In genomic region chr3:21769920-21770547, GRCm38 (mm10) we compare ENCODE assay signal across 12 mouse cellular contexts.
A peak's percentile ranks its signal among the peaks of the same experiment; 100 is the strongest.
DNase-seq lines count a peak whose midpoint lies in the region; ATAC-seq lines count a peak whose summit lies in the region.
"Had no signal": no experiment of that assay in that cellular context is flagged by ENCODE, and none has a peak within 500 bp of the region (broad histone marks: within the 10 kb centered on the region; RNA-seq: fewer than 3 reads in every experiment).

No protein-coding gene starts in this region.

- peak overlapping the region; percentile 19; the same call in 1 of the 2 replicates for H3K4me2 ChIP-seq in heart, embryonic 12.5 days
- H3K4me2 ChIP-seq: lung, embryonic 15.5 days had no signal

- no peak overlapping the region for H3K27ac ChIP-seq in heart, embryonic 12.5 days (ENCODE audit: poor library complexity, severe bottlenecking)
- H3K27ac ChIP-seq: left cerebral cortex, adult 2 months; lung, embryonic 15.5 days had no signal

- no peak overlapping the region for H3K9ac ChIP-seq in heart, embryonic 12.5 days
- H3K9ac ChIP-seq: lung, embryonic 15.5 days had no signal

- H3K4me1 ChIP-seq in heart, embryonic 12.5 days (replicated peaks), result peaks cover 8% of the 10 kb centered on the region

- no peaks in the 10 kb centered on the region for H3K9me3 ChIP-seq in heart, embryonic 12.5 days (replicated peaks)
- H3K9me3 ChIP-seq: lung, embryonic 15.5 days had no signal

- 25% methylated on average over 9 of the region's 9 CpGs for WGBS in heart, embryonic 12.5 days

- H3K36me3 ChIP-seq in heart, embryonic 12.5 days, result no peaks in the 10 kb centered on the region
- H3K36me3 ChIP-seq: lung, embryonic 15.5 days had no signal

- H3K27me3 ChIP-seq in heart, embryonic 12.5 days (replicated peaks), result no peaks in the 10 kb centered on the region
- H3K27me3 ChIP-seq: lung, embryonic 15.5 days had no signal

- peak; percentile 31 for DNase-seq in adrenal gland, postnatal 10 days
- DNase-seq in adrenal gland, postnatal 4 days (ENCODE audit: low spot score in 2 of 2), result no peak
- peak; percentile 11 for DNase-seq in lung, postnatal 14 days
- no peak for DNase-seq in lung, postnatal 25 days (ENCODE audit: low spot score)
- peak; percentile 42 for DNase-seq in skeletal muscle tissue, adult 2 months (ENCODE audit: low read depth, low spot score)
- DNase-seq in urinary bladder, adult 2 months (ENCODE audit: low spot score), result no peak
- no peak for DNase-seq in frontal cortex, postnatal 36 days (ENCODE audit: low spot score in 2 of 2)

- no peak; the same call in 1 of the 2 replicates for ATAC-seq in heart, embryonic 12.5 days (ENCODE audit: insufficient number of reproducible peaks, low FRiP score)
- ATAC-seq: Patski had no signal

- no peak overlapping the region for H3K4me3 ChIP-seq in heart, embryonic 12.5 days
- H3K4me3 ChIP-seq: erythroblast, embryonic 14.5 days; left cerebral cortex, adult 2 months; lung, embryonic 15.5 days had no signal

Comparison
In these comparisons a context has a peak if more than half of its experiments do, and no peak if none do; other contexts are left out.
1. DNase-seq: peak in adrenal gland, postnatal 10 days (single experiment), lung, postnatal 14 days (single experiment) and skeletal muscle tissue, adult 2 months (single experiment); none in adrenal gland, postnatal 4 days (0 of 2), lung, postnatal 25 days (single experiment), urinary bladder, adult 2 months (single experiment) and frontal cortex, postnatal 36 days (0 of 2).